Mouse (Mus musculus) MEL (cell line): ENCODE data around the gene Wdr45. TPM values are rescaled to one million over a fixed set of nuclear protein-coding genes. Genes with fewer than 3 reads are reported as not detected.
"Not testable (repeated sequence)": the region's sequence is repeated elsewhere in the genome, so short reads cannot be mapped to it uniquely, and the experiment has no call there.

ENCODE experiments used
- DNase-seq: peaks from one replicate; pipeline ENCODE4 v3.0.0; 2011; ENCODE audit warnings: low read depth, low spot score
- H3K27ac ChIP-seq: 2 replicates; pipeline ENCODE4 v1.5.1; 2012; ENCODE audit warnings: low read depth, mild to moderate bottlenecking, control low read depth, low read length, moderate library complexity; ENCODE audit not compliant: control insufficient read depth
- H3K27me3 ChIP-seq, 2 experiments: fragments of 150-350 bp in 1 of 2; sonication (generic) in 1 of 2; 2 replicates each; pipeline ENCODE4 v1.6.1; 2012; ENCODE audit warnings: low read length in 2 of 2, mild to moderate bottlenecking in 2 of 2, improper control_type of control experiment in 1 of 2, moderate library complexity in 1 of 2; ENCODE audit not compliant: insufficient read depth in 2 of 2, control insufficient read depth in 1 of 2
- H3K36me3 ChIP-seq, 2 experiments: 2 replicates each; pipeline ENCODE4 v1.6.1; 2012 to 2014; ENCODE audit warnings: low read length in 2 of 2, improper control_type of control experiment in 1 of 2, inconsistent platforms in 1 of 2, mild to moderate bottlenecking in 1 of 2; ENCODE audit not compliant: insufficient read depth in 2 of 2, control insufficient read depth in 1 of 2
- H3K4me1 ChIP-seq, 2 experiments: fragments of 150-350 bp in 1 of 2; sonication (generic) in 1 of 2; 2 replicates each; pipeline ENCODE4 v1.6.1; 2012; ENCODE audit warnings: low read length in 2 of 2, improper control_type of control experiment in 1 of 2, mild to moderate bottlenecking in 1 of 2; ENCODE audit not compliant: insufficient read depth in 2 of 2, control insufficient read depth in 1 of 2
- H3K4me3 ChIP-seq, 2 experiments: fragments of 150-350 bp in 1 of 2; sonication (generic) in 1 of 2; 2 replicates each; pipeline ENCODE4 v1.5.1; 2012; ENCODE audit warnings: low read depth in 2 of 2, low read length in 2 of 2, mild to moderate bottlenecking in 2 of 2, moderate library complexity in 2 of 2, control low read depth in 1 of 2, improper control_type of control experiment in 1 of 2; ENCODE audit not compliant: control insufficient read depth in 1 of 2, insufficient read depth in 1 of 2
- H3K79me2 ChIP-seq: 2 replicates; pipeline ENCODE4 v1.6.1; 2012; ENCODE audit warnings: mild to moderate bottlenecking, low read length, moderate library complexity; ENCODE audit not compliant: control insufficient read depth, poor library complexity, insufficient read depth
- H3K9ac ChIP-seq: 2 replicates; pipeline ENCODE4 v1.6.1; 2012; ENCODE audit warnings: low read depth, mild to moderate bottlenecking, control low read depth, low read length, moderate library complexity; ENCODE audit not compliant: control insufficient read depth, poor library complexity, severe bottlenecking
- H3K9me3 ChIP-seq: fragments of 150-350 bp; sonication (generic); replicated peaks from 2 replicates; pipeline ENCODE4 v1.6.1; 2012; ENCODE audit warnings: mild to moderate bottlenecking, low read length, improper control_type of control experiment, moderate library complexity; ENCODE audit not compliant: insufficient read depth
- BHLHE40 ChIP-seq: IDR thresholded peaks from 2 replicates; pipeline ENCODE4 v1.6.1; 2012; ENCODE audit warnings: low read depth, mild to moderate bottlenecking, inconsistent platforms, low read length, improper control_type of control experiment, borderline replicate concordance
- CHD2 ChIP-seq: IDR thresholded peaks from 2 replicates; pipeline ENCODE4 v1.6.1; 2011; ENCODE audit warnings: low read length, improper control_type of control experiment
- CTCF ChIP-seq, 3 experiments: IDR thresholded peaks in 2 of 3; conservative IDR thresholded peaks in 1 of 3; 2 replicates each; pipeline ENCODE4 v1.5.1; 2011 to 2012; ENCODE audit warnings: low read length in 3 of 3, low read depth in 2 of 3, mild to moderate bottlenecking in 2 of 3, improper control_type of control experiment in 1 of 3, inconsistent platforms in 1 of 3, mixed read lengths in 1 of 3, moderate library complexity in 1 of 3; ENCODE audit not compliant: control insufficient read depth in 1 of 3, insufficient read depth in 1 of 3, poor library complexity in 1 of 3, severe bottlenecking in 1 of 3
- EP300 ChIP-seq, 2 experiments: IDR thresholded peaks; 2 replicates each; pipeline ENCODE4 v1.6.1; 2011; ENCODE audit warnings: improper control_type of control experiment in 2 of 2, low read length in 2 of 2, low read depth in 1 of 2, mild to moderate bottlenecking in 1 of 2
- JUND ChIP-seq: IDR thresholded peaks from 2 replicates; pipeline ENCODE4 v1.6.1; 2011; ENCODE audit warnings: low read depth, mild to moderate bottlenecking, improper control_type of control experiment, low read length
- KAT2A ChIP-seq: conservative IDR thresholded peaks from 2 replicates; pipeline ENCODE4 v1.6.1; 2012; ENCODE audit warnings: low read depth, low read length, improper control_type of control experiment, inconsistent platforms
- MAFK ChIP-seq: IDR thresholded peaks from 2 replicates; pipeline ENCODE4 v1.6.1; 2011; ENCODE audit warnings: low read depth, mild to moderate bottlenecking, low read length, improper control_type of control experiment, borderline replicate concordance
- MAX ChIP-seq: IDR thresholded peaks from 2 replicates; pipeline ENCODE4 v1.6.1; 2011; ENCODE audit warnings: low read length, improper control_type of control experiment
- MAZ ChIP-seq: IDR thresholded peaks from 2 replicates; pipeline ENCODE4 v1.6.1; 2012; ENCODE audit warnings: low read depth, mild to moderate bottlenecking, inconsistent platforms, low read length, improper control_type of control experiment
- MEF2A ChIP-seq: IDR thresholded peaks from 2 replicates; pipeline ENCODE4 v1.6.1; 2014; ENCODE audit warnings: low read depth, mild to moderate bottlenecking, inconsistent platforms, low read length, improper control_type of control experiment; ENCODE audit not compliant: poor library complexity, insufficient replicate concordance, severe bottlenecking; ENCODE audit errors: extremely low read depth
- MXI1 ChIP-seq: IDR thresholded peaks from 2 replicates; pipeline ENCODE4 v1.6.1; 2011; ENCODE audit warnings: mild to moderate bottlenecking, low read depth, low read length, improper control_type of control experiment
- MYC ChIP-seq: IDR thresholded peaks from 2 replicates; pipeline ENCODE4 v1.6.1; 2011; ENCODE audit warnings: low read depth, mild to moderate bottlenecking, low read length, improper control_type of control experiment, moderate library complexity
- NELFE ChIP-seq: IDR thresholded peaks from 2 replicates; pipeline ENCODE4 v1.6.1; 2011; ENCODE audit warnings: low read depth, low read length, improper control_type of control experiment
- NRF1 ChIP-seq: IDR thresholded peaks from 2 replicates; pipeline ENCODE4 v1.6.1; 2014; ENCODE audit warnings: low read depth, mild to moderate bottlenecking, inconsistent platforms, low read length, improper control_type of control experiment, moderate library complexity; ENCODE audit not compliant: poor library complexity, insufficient read depth, severe bottlenecking
- POLR2A ChIP-seq, 2 experiments: IDR thresholded peaks; 2 replicates each; pipeline ENCODE4 v1.6.1; 2011 to 2012; ENCODE audit warnings: low read length in 2 of 2, mild to moderate bottlenecking in 2 of 2, control low read depth in 1 of 2, improper control_type of control experiment in 1 of 2, low read depth in 1 of 2, moderate library complexity in 1 of 2; ENCODE audit not compliant: control insufficient read depth in 1 of 2, insufficient read depth in 1 of 2, poor library complexity in 1 of 2
- POLR2AphosphoS2 ChIP-seq: IDR thresholded peaks from 2 replicates; pipeline ENCODE4 v1.6.1; 2011; ENCODE audit warnings: low read length, improper control_type of control experiment
- RAD21 ChIP-seq: IDR thresholded peaks from 2 replicates; pipeline ENCODE4 v1.6.1; 2011; ENCODE audit warnings: mild to moderate bottlenecking, low read depth, low read length, improper control_type of control experiment
- RCOR1 ChIP-seq: IDR thresholded peaks from 2 replicates; pipeline ENCODE4 v1.6.1; 2012; ENCODE audit warnings: low read depth, mild to moderate bottlenecking, inconsistent platforms, low read length, improper control_type of control experiment
- SIN3A ChIP-seq: IDR thresholded peaks from 2 replicates; pipeline ENCODE4 v1.6.1; 2012; ENCODE audit warnings: low read length, improper control_type of control experiment, inconsistent platforms
- SMC3 ChIP-seq: IDR thresholded peaks from 2 replicates; pipeline ENCODE4 v1.6.1; 2011; ENCODE audit warnings: low read depth, low read length, improper control_type of control experiment
- TBP ChIP-seq: IDR thresholded peaks from 2 replicates; pipeline ENCODE4 v1.8.0; 2011; ENCODE audit warnings: low read depth, low read length, improper control_type of control experiment
- TCF12 ChIP-seq: IDR thresholded peaks from 2 replicates; pipeline ENCODE4 v1.6.1; 2014; ENCODE audit warnings: low read depth, mild to moderate bottlenecking, inconsistent platforms, low read length, improper control_type of control experiment, moderate library complexity
- USF2 ChIP-seq, 2 experiments: IDR thresholded peaks; 2 replicates each; pipeline ENCODE4 v1.6.1; 2011 to 2012; ENCODE audit warnings: improper control_type of control experiment in 2 of 2, low read length in 2 of 2, borderline replicate concordance in 1 of 2, inconsistent platforms in 1 of 2, low read depth in 1 of 2, mild to moderate bottlenecking in 1 of 2; ENCODE audit not compliant: insufficient read depth in 1 of 2
- ZNF384 ChIP-seq: IDR thresholded peaks from 2 replicates; pipeline ENCODE4 v1.6.1; 2012; ENCODE audit warnings: low read depth, mild to moderate bottlenecking, inconsistent platforms, low read length, improper control_type of control experiment
- polyA plus RNA-seq, 2 experiments: library from polyadenylated mRNA; stranded (reverse) in 1 of 2; unstranded in 1 of 2; fragments of >175 nt in 1 of 2; fragments of >200 nt in 1 of 2; gene quantifications; 2 replicates each; pipeline versions ENCODE4 v1.2.1 to v1.2.4; 2012; ENCODE audit warnings: low replicate concordance in 2 of 2, low read depth in 1 of 2; ENCODE audit not compliant: insufficient read length in 2 of 2, insufficient read depth in 1 of 2, missing spikeins in 1 of 2
- total RNA-seq: library from RNA; depleted of rRNA; stranded (reverse); fragments of 300-350 nt; gene quantifications from 2 replicates; pipeline ENCODE4 v1.2.3, GENCODE M21; 2012

The Wdr45 gene
- total and polyA plus RNA-seq, 3 experiments = 13.9 to 36.1 TPM; not detected in 1

DNA sequence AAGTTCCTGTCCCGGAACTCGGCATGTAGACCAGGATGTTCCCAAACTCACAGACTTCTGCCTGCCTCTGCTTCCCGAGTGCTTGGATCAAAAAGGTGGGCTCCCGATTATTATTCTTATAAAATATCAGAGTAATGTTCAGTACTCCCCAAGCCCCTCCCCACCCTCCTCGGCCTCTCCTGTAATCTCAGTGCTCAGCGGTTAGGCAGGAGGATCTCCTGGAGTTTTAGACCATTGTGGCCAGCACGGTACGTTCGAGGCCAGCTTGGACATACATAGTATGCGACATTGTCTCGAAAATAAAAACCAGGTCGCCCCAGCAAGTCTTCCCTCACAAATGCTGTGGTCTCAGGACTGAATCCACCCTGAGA is 384 bp upstream of the Wdr45 start:
- DNase-seq = not testable (repeated sequence)
- H3K4me3 ChIP-seq = peak overlapping the region; percentile 70 to 88
- TF ChIP-seq POLR2A (IDR thresholded peaks at IDR 0.05; ENCODE audit: control insufficient read depth in 1 of 2, insufficient read depth in 1 of 2, low read depth in 1 of 2, low read length in 2 of 2, poor library complexity in 1 of 2) = peak in 1 of 2 experiments; percentile 20; a peak in 1 of 4 replicates
- TF ChIP-seq, all 39 proteins: peak for 1; not testable (repeated sequence) for 38
- H3K79me2 ChIP-seq, H3K4me1 ChIP-seq, H3K9me3 ChIP-seq, H3K36me3 ChIP-seq, H3K27me3 ChIP-seq: not testable (repeated sequence)
- peak overlapping the region; percentile 89 for H3K9ac ChIP-seq
- H3K27ac ChIP-seq = peak overlapping the region; percentile 45

DNA sequence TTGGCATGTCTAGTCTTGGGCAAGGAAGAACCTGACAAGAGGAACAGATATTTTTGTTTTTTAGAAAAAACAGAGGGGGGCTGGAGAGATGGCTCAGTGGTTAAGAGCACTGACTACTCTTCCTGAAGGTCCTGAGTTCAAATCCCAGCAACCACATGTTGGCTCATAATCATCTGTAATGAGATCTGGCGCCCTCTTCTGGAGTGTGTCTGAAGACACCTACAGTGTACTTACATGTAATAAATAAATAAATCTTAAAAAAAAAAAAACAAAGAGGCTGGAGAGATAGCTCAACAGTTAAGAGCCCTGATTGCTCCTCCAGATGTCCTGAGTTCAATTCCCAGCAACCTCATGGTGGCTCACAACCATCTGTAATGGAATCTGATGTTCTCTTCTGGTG is 1.9 kb downstream of the Wdr45 start:
- TF ChIP-seq RAD21 (peak; percentile 31), RCOR1 (0 out of 2 replicates have a peak, but pooled peaks have one; percentile 38), ZNF384 (peak; percentile 73), CTCF (IDR thresholded peaks at IDR 0.05 in 2 of 3, conservative IDR thresholded peaks at IDR 0.05 in 1 of 3; ENCODE audit: control insufficient read depth in 1 of 3, insufficient read depth in 1 of 3, low read depth in 2 of 3, low read length in 3 of 3, poor library complexity in 1 of 3, severe bottlenecking in 1 of 3) (peak in 2 of 3 experiments; percentile 16 to 36; a peak in 4 of 6 replicates), SMC3 (peak; percentile 19; the same call in 1 of the 2 replicates)
- not testable (repeated sequence) for H3K9me3 ChIP-seq, H3K9ac ChIP-seq, H3K4me1 ChIP-seq, H3K79me2 ChIP-seq, H3K27ac ChIP-seq, H3K36me3 ChIP-seq, H3K27me3 ChIP-seq, H3K4me3 ChIP-seq
- DNase-seq = peak; percentile 65

GRCm38 (mm10) chrX:7721514-7722281 is 7.6 kb downstream of the Wdr45 start, which contains the start of gene Gm45208:
Gm45208 (plus strand) TSS chrX:7722245.
- peak; percentile 94 for DNase-seq
- Histone ChIP-seq H3K4me3 (peak within 1 kb of the TSS; percentile 79 to 86), H3K36me3 (no peaks in the 10 kb centered on the region), H3K9me3 (no peaks in the 10 kb centered on the region), H3K27me3 (no peaks in the 10 kb centered on the region), H3K79me2 (peaks cover 6% of the 10 kb centered on the region), H3K4me1 (peaks cover 0 to 6% of the 10 kb centered on the region in 2 experiments; a peak in 2 of 4 replicates), H3K27ac (peak within 1 kb of the TSS; percentile 92), H3K9ac (peak within 1 kb of the TSS; percentile 90)
- TF ChIP-seq JUND = peak; percentile 78; the same call in 1 of the 2 replicates
- peak; percentile 70; the same call in 1 of the 2 replicates for TF ChIP-seq MAZ
- no peak for TF ChIP-seq NRF1
- TF ChIP-seq CHD2 = no peak
- TF ChIP-seq MXI1 = peak; percentile 81
- peak; percentile 80; the same call in 1 of the 2 replicates for TF ChIP-seq TBP
- TF ChIP-seq EP300 (IDR thresholded peaks at IDR 0.05; ENCODE audit: low read depth in 1 of 2, low read length in 2 of 2) = 0 out of 4 replicates have a peak, but pooled peaks of 1 of the 2 experiments have one; percentile 3
- peak in 1 of 2 experiments; percentile 82; a peak in 2 of 4 replicates for TF ChIP-seq POLR2A (IDR thresholded peaks at IDR 0.05; ENCODE audit: control insufficient read depth in 1 of 2, insufficient read depth in 1 of 2, low read depth in 1 of 2, low read length in 2 of 2, poor library complexity in 1 of 2)
- TF ChIP-seq MAFK = no peak
- TF ChIP-seq NELFE = peak; percentile 67; the same call in 1 of the 2 replicates
- TF ChIP-seq BHLHE40 = no peak
- TF ChIP-seq MEF2A = no peak
- TF ChIP-seq SIN3A = peak; percentile 98
- TF ChIP-seq KAT2A = peak; percentile 69
- TF ChIP-seq POLR2AphosphoS2 = peak; percentile 42; the same call in 1 of the 2 replicates
- TF ChIP-seq USF2 (IDR thresholded peaks at IDR 0.05; ENCODE audit: borderline replicate concordance in 1 of 2, insufficient read depth in 1 of 2, low read depth in 1 of 2, low read length in 2 of 2) = no peak
- TF ChIP-seq MYC = peak; percentile 59; the same call in 1 of the 2 replicates
- peak; percentile 52; the same call in 1 of the 2 replicates for TF ChIP-seq TCF12
- TF ChIP-seq MAX = peak; percentile 30; the same call in 1 of the 2 replicates
